Mouse (Mus musculus) ES-E14 (cell line): ENCODE measurements around the gene Zfand2b. TPM values are rescaled to one million over a fixed set of nuclear protein-coding genes. Genes with fewer than 3 reads are reported as not detected.

Experiments used
- DNase-seq: peaks from one replicate; pipeline ENCODE4 v3.0.0-alpha.2; 2013; ENCODE audit warnings: low read depth, low spot score
- H3K27ac ChIP-seq: 2 replicates; pipeline ENCODE4 v1.5.1; 2012; ENCODE audit warnings: low read depth, mild to moderate bottlenecking, low read length, moderate library complexity, mixed read lengths; ENCODE audit not compliant: poor library complexity, insufficient read depth, severe bottlenecking
- H3K36me3 ChIP-seq: 2 replicates; pipeline ENCODE4 v1.6.1; 2012; ENCODE audit warnings: mild to moderate bottlenecking, low read length, moderate library complexity, mixed read lengths; ENCODE audit not compliant: control insufficient read depth, poor library complexity, insufficient read depth, severe bottlenecking
- H3K4me1 ChIP-seq, 2 experiments: fragments of 150-350 bp in 1 of 2; sonication (generic) in 1 of 2; 2 replicates each; pipeline ENCODE4 v1.6.1; 2012; ENCODE audit warnings: low read length in 2 of 2, mild to moderate bottlenecking in 1 of 2, mixed read lengths in 1 of 2; ENCODE audit not compliant: control insufficient read depth in 2 of 2, insufficient read depth in 2 of 2, poor library complexity in 1 of 2
- H3K4me3 ChIP-seq, 2 experiments: fragments of 150-350 bp in 1 of 2; sonication (generic) in 1 of 2; 2 replicates each; pipeline ENCODE4 v1.5.1; 2012; ENCODE audit warnings: low read length in 2 of 2, low read depth in 1 of 2, mild to moderate bottlenecking in 1 of 2, mixed read lengths in 1 of 2; ENCODE audit not compliant: insufficient read depth in 1 of 2, poor library complexity in 1 of 2, severe bottlenecking in 1 of 2
- H3K9ac ChIP-seq: 2 replicates; pipeline ENCODE4 v1.6.1; 2012; ENCODE audit warnings: low read depth, mild to moderate bottlenecking, low read length, mixed read lengths; ENCODE audit not compliant: poor library complexity, insufficient read depth, severe bottlenecking
- H3K9me3 ChIP-seq: fragments of 150-350 bp; sonication (generic); 2 replicates; pipeline ENCODE4 v1.6.1; 2012; ENCODE audit warnings: low read depth, mild to moderate bottlenecking, low read length; ENCODE audit not compliant: control insufficient read depth, insufficient read depth
- CHD2 ChIP-seq: IDR thresholded peaks from 2 replicates; pipeline ENCODE4 v1.6.1; 2014; ENCODE audit warnings: mild to moderate bottlenecking, low read depth, low read length, inconsistent platforms
- HCFC1 ChIP-seq: IDR thresholded peaks from 2 replicates; pipeline ENCODE4 v1.6.1; 2012; ENCODE audit warnings: low read length, inconsistent platforms, borderline replicate concordance; ENCODE audit not compliant: insufficient read depth
- MAFK ChIP-seq: IDR thresholded peaks from 2 replicates; pipeline ENCODE4 v1.6.1; 2014; ENCODE audit warnings: mild to moderate bottlenecking, low read depth, low read length, inconsistent platforms; ENCODE audit not compliant: insufficient read depth
- ZC3H11A ChIP-seq: IDR thresholded peaks from 2 replicates; pipeline ENCODE4 v1.6.1; 2012; ENCODE audit warnings: low read depth, mild to moderate bottlenecking, inconsistent platforms, low read length, borderline replicate concordance
- ZNF384 ChIP-seq: IDR thresholded peaks from 2 replicates; pipeline ENCODE4 v1.6.1; 2012; ENCODE audit warnings: low read depth, low read length, inconsistent platforms
- in situ Hi-C, 2 experiments: fragments of 600-800 bp; cut with MboI; formaldehyde crosslinking; loops; one replicate each; pipeline ENCODE4 v1.15.1; 2025; ENCODE audit warnings: low sequenced_read_pairs in 2 of 2, inconsistent platforms in 1 of 2; ENCODE audit not compliant: unreplicated experiment in 2 of 2
- total RNA-seq: library from RNA; depleted of rRNA; stranded (reverse); fragments of 300-350 nt; gene quantifications from 2 replicates; pipeline ENCODE4 v1.2.3, GENCODE M21; 2012

The Zfand2b gene
- total RNA-seq, 1 experiment = 15.1 TPM

- H3K36me3 ChIP-seq = peaks cover 21% of the 10 kb centered on the region; the same call in 1 of the 2 replicates
- in situ Hi-C loops = no loop called here
Observed at GRCm38 (mm10) chr1:75145589-75145988, 22.9 kb upstream of the Zfand2b start.

GRCm38 (mm10) chr1:75147411-75148135 lies 20.9 kb upstream of the Zfand2b start:
- H3K9me3 ChIP-seq = no peaks in the 10 kb centered on the region
- H3K27ac ChIP-seq = no peak overlapping the region
- H3K4me1 ChIP-seq = no peaks in the 10 kb centered on the region
- H3K9ac ChIP-seq = no peak overlapping the region
- peaks cover 21% of the 10 kb centered on the region; the same call in 1 of the 2 replicates for H3K36me3 ChIP-seq
- no peak for DNase-seq
- H3K4me3 ChIP-seq = no peak overlapping the region
- no peak for TF ChIP-seq HCFC1
- TF ChIP-seq CHD2 = no peak
- TF ChIP-seq MAFK = no peak
- no peak for TF ChIP-seq ZC3H11A
- no peak for TF ChIP-seq ZNF384
- in situ Hi-C loops = no loop called here

More at GRCm38 (mm10) chr1:75145589-75145988, 22.9 kb upstream of the Zfand2b start:
- DNase-seq = no peak
- Histone ChIP-seq H3K4me3 (no peak overlapping the region), H3K4me1 (no peaks in the 10 kb centered on the region; a peak in 1 of 4 replicates), H3K9ac (no peak overlapping the region), H3K27ac (no peak overlapping the region), H3K9me3 (no peaks in the 10 kb centered on the region)
- TF ChIP-seq ZC3H11A = no peak
- no peak for TF ChIP-seq CHD2
- no peak for TF ChIP-seq MAFK

GRCm38 (mm10) chr1:75148727-75149126 lies 19.7 kb upstream of the Zfand2b start:
- H3K36me3 ChIP-seq = peaks cover 21% of the 10 kb centered on the region; the same call in 1 of the 2 replicates

GRCm38 (mm10) chr1:75155837-75156236 lies 12.6 kb upstream of the Zfand2b start:
- no peaks in the 10 kb centered on the region for H3K9me3 ChIP-seq
- H3K4me3 ChIP-seq = no peak overlapping the region
- no peak for TF ChIP-seq HCFC1
- TF ChIP-seq CHD2 = no peak
- TF ChIP-seq MAFK = no peak
- no peak for TF ChIP-seq ZNF384
- no peak for TF ChIP-seq ZC3H11A
- no peaks in the 10 kb centered on the region for H3K36me3 ChIP-seq
- no peak for DNase-seq
- in situ Hi-C loops = no loop called here
- no peaks in the 10 kb centered on the region for H3K4me1 ChIP-seq
- H3K9ac ChIP-seq = no peak overlapping the region
- no peak overlapping the region for H3K27ac ChIP-seq

More at GRCm38 (mm10) chr1:75148727-75149126, 19.7 kb upstream of the Zfand2b start:
- no peak for DNase-seq
- H3K9ac ChIP-seq = no peak overlapping the region
- no peak overlapping the region for H3K27ac ChIP-seq
- H3K4me3 ChIP-seq = no peak overlapping the region
- no peaks in the 10 kb centered on the region for H3K4me1 ChIP-seq
- in situ Hi-C loops = no loop called here
- no peaks in the 10 kb centered on the region for H3K9me3 ChIP-seq
- TF ChIP-seq CHD2 (no peak), ZNF384 (no peak)

GRCm38 (mm10) chr1:75158990-75159389 lies 9.5 kb upstream of the Zfand2b start:
- Histone ChIP-seq H3K4me1 (no peaks in the 10 kb centered on the region), H3K4me3 (no peak overlapping the region), H3K9ac (no peak overlapping the region), H3K27ac (no peak overlapping the region), H3K36me3 (no peaks in the 10 kb centered on the region), H3K9me3 (no peaks in the 10 kb centered on the region)
- TF ChIP-seq ZNF384 (no peak), CHD2 (no peak), HCFC1 (no peak), MAFK (no peak), ZC3H11A (no peak)
- DNase-seq = no peak
- in situ Hi-C loops = no loop called here
